Mouse (Mus musculus) kidney, embryonic 14.5 days (tissue): ENCODE measurements around the gene Klk6. TPM values are rescaled to one million over a fixed set of nuclear protein-coding genes. Genes with fewer than 3 reads are reported as not detected.

Experiments used
- ATAC-seq: fragments of 200-750 bp; cut with Nextera tagmentation; 2 replicates; pipeline ENCODE4 v1.8.0; 2017; ENCODE audit warnings: moderate number of reproducible peaks, mild to moderate bottlenecking, moderate TSS enrichment, moderate library complexity; ENCODE audit not compliant: low FRiP score, low TSS enrichment
- H3K27ac ChIP-seq: fragments of 300-500 bp; sonication (generic); 2 replicates; pipeline ENCODE4 v1.5.1; 2014; ENCODE audit warnings: low read depth, mild to moderate bottlenecking, low read length, moderate library complexity, mixed read lengths
- H3K27me3 ChIP-seq: fragments of 300-500 bp; sonication (generic); 2 replicates; pipeline ENCODE4 v1.6.1; 2014; ENCODE audit warnings: mild to moderate bottlenecking, low read length; ENCODE audit not compliant: control insufficient read depth, insufficient read depth
- H3K36me3 ChIP-seq: fragments of 300-500 bp; sonication (generic); 2 replicates; pipeline ENCODE4 v1.6.1; 2014; ENCODE audit warnings: low read length, mixed read lengths; ENCODE audit not compliant: control insufficient read depth, insufficient read depth
- H3K4me1 ChIP-seq: fragments of 300-500 bp; sonication (generic); 2 replicates; pipeline ENCODE4 v1.6.1; 2014; ENCODE audit warnings: low read length, mixed read lengths; ENCODE audit not compliant: control insufficient read depth, insufficient read depth
- H3K4me2 ChIP-seq: fragments of 300-500 bp; sonication (generic); replicated peaks from 2 replicates; pipeline ENCODE4 v1.6.1; 2014; ENCODE audit warnings: low read depth, mild to moderate bottlenecking, low read length
- H3K4me3 ChIP-seq: fragments of 300-500 bp; sonication (generic); 2 replicates; pipeline ENCODE4 v1.5.1; 2014; ENCODE audit warnings: mild to moderate bottlenecking, low read length
- H3K9ac ChIP-seq: fragments of 300-500 bp; sonication (generic); 2 replicates; pipeline ENCODE4 v1.6.1; 2014; ENCODE audit warnings: low read depth, mild to moderate bottlenecking, low read length, moderate library complexity
- H3K9me3 ChIP-seq: fragments of 300-500 bp; sonication (generic); 2 replicates; pipeline ENCODE4 v1.6.1; 2016; ENCODE audit warnings: low read length; ENCODE audit not compliant: control insufficient read depth
- WGBS: fragments of 180-500 bp; shearing (Covaris S2); extraction: QIAGEN DNeasy Blood & Tissue Kit; methylation state at CpG from one replicate; pipeline ENCODE4 v1.1.7; 2014; 5-methylcytosine and 5-hydroxymethylcytosine counted together
- polyA plus RNA-seq: library from polyadenylated mRNA; unstranded; fragments of >200 nt; fragmentation: Nextera tagmentation; extraction: Ambion mirVana; gene quantifications from 2 replicates; pipeline ENCODE4 v1.2.1, GENCODE M21; 2014

Gene Klk6
- polyA plus RNA-seq, 1 experiment from 2014 or later = not detected

GRCm38 (mm10) chr7:43876444-43876843, 52.1 kb downstream of the Klk6 start:
- Histone ChIP-seq H3K4me3 (no peak overlapping the region), H3K4me2 (no peak overlapping the region), H3K27ac (no peak overlapping the region), H3K9me3 (no peaks in the 10 kb centered on the region), H3K36me3 (no peaks in the 10 kb centered on the region), H3K9ac (no peak overlapping the region), H3K4me1 (no peaks in the 10 kb centered on the region), H3K27me3 (no peaks in the 10 kb centered on the region)
- no peak for ATAC-seq
- 69% methylated on average over 4 of the region's 4 CpGs for WGBS

- no peaks in the 10 kb centered on the region for H3K27me3 ChIP-seq
- H3K9ac ChIP-seq = no peak overlapping the region
- no peak overlapping the region for H3K4me3 ChIP-seq
- H3K4me1 ChIP-seq = no peaks in the 10 kb centered on the region
- 35% methylated on average over 1 of the region's 1 CpGs for WGBS
- no peaks in the 10 kb centered on the region for H3K36me3 ChIP-seq
- no peak for ATAC-seq
- H3K4me2 ChIP-seq = no peak overlapping the region
- H3K27ac ChIP-seq = no peak overlapping the region
- no peaks in the 10 kb centered on the region for H3K9me3 ChIP-seq
These were observed 54.0 kb downstream of the Klk6 start for GRCm38 (mm10) chr7:43878281-43878680.

GRCm38 (mm10) chr7:43880912-43881311, 56.6 kb downstream of the Klk6 start, which contains the start of gene Klk4:
Klk4 (plus strand) TSS chr7:43881160.
- Histone ChIP-seq H3K27ac (no peak within 1 kb of the TSS), H3K9me3 (no peaks in the 10 kb centered on the region), H3K4me1 (no peaks in the 10 kb centered on the region), H3K9ac (no peak within 1 kb of the TSS), H3K4me3 (no peak within 1 kb of the TSS), H3K36me3 (no peaks in the 10 kb centered on the region), H3K27me3 (no peaks in the 10 kb centered on the region), H3K4me2 (no peak within 1 kb of the TSS)
- 9% methylated on average over 3 of the region's 3 CpGs for WGBS
- ATAC-seq = no peak

Other genes with a start within 250 kb of the Klk6 start
- 9.9 and 14.1 TPM in 2 replicates for gene Zfp719, start 244.9 kb upstream of the Klk6 start, polyA plus RNA-seq
- gene Zfp819, start 217.3 kb upstream of the Klk6 start, polyA plus RNA-seq = 0.19 and 0.23 TPM in 2 replicates
- gene Ceacam18, start 189.8 kb upstream of the Klk6 start, polyA plus RNA-seq = not detected in 2 replicates
- 0.39 and 0.95 TPM in 2 replicates for gene Siglece, start 164.3 kb upstream of the Klk6 start, polyA plus RNA-seq
- gene Ctu1, start 152.5 kb upstream of the Klk6 start, polyA plus RNA-seq = 11.4 and 12.6 TPM in 2 replicates
- not detected in 2 replicates for gene Klk14, start 134.1 kb upstream of the Klk6 start, polyA plus RNA-seq
- gene Klk13, start 111.9 kb upstream of the Klk6 start, polyA plus RNA-seq = 0.19 and 0.31 TPM in 2 replicates
- not detected in 2 replicates for gene Klk12, start 55.6 kb upstream of the Klk6 start, polyA plus RNA-seq
- 0.27 TPM in 1 of 2 replicates, not detected in the other for gene Klk11, start 49.9 kb upstream of the Klk6 start, polyA plus RNA-seq
- 0.41 and 1.3 TPM in 2 replicates for gene Klk10, start 43.5 kb upstream of the Klk6 start, polyA plus RNA-seq
- 0.26 TPM in 1 of 2 replicates, not detected in the other for gene Klk9, start 32.6 kb upstream of the Klk6 start, polyA plus RNA-seq
- 38.2 and 43.5 TPM in 2 replicates for gene Klk8, start 26.9 kb upstream of the Klk6 start, polyA plus RNA-seq
- gene Klk7, start 13.2 kb upstream of the Klk6 start, polyA plus RNA-seq = 0.13 TPM in 1 of 2 replicates, not detected in the other
- not detected in 2 replicates for gene Klk5, start 17.5 kb downstream of the Klk6 start, polyA plus RNA-seq
- 0.28 TPM in 1 of 2 replicates, not detected in the other for gene Klk4, start 56.7 kb downstream of the Klk6 start, polyA plus RNA-seq
- gene Klk15, start 109.2 kb downstream of the Klk6 start, polyA plus RNA-seq = not detected in 2 replicates
- not detected in 2 replicates for gene Klk1b8, start 126.2 kb downstream of the Klk6 start, polyA plus RNA-seq
- gene Klk1b1, start 142.3 kb downstream of the Klk6 start, polyA plus RNA-seq = not detected in 2 replicates
- gene Klk1b9, start 151.6 kb downstream of the Klk6 start, polyA plus RNA-seq = not detected in 2 replicates
- gene Klk1b11, start 171.4 kb downstream of the Klk6 start, polyA plus RNA-seq = not detected in 2 replicates
- not detected in 2 replicates for gene Klk1b26, start 187.7 kb downstream of the Klk6 start, polyA plus RNA-seq
- not detected in 2 replicates for gene Klk1b27, start 227.8 kb downstream of the Klk6 start, polyA plus RNA-seq